Mouse (Mus musculus) lung, postnatal 0 days (tissue): ENCODE measurements at regions not wholly inside any gene's neighbourhood (a gene's known extent, or its start where the extent isn't known, plus 50 kb on each side); places are given as distances from the start of the nearest gene placed in this dataset.

ENCODE experiments used
- CTCF ChIP-seq: IDR thresholded peaks from 2 replicates; pipeline ENCODE4 v1.5.1; 2016; ENCODE audit warnings: antibody characterized with exemption, mild to moderate bottlenecking
- EP300 ChIP-seq: IDR thresholded peaks from 2 replicates; pipeline ENCODE4 v1.6.1; 2016; ENCODE audit warnings: antibody characterized with exemption, mild to moderate bottlenecking, control low read depth

DNA sequence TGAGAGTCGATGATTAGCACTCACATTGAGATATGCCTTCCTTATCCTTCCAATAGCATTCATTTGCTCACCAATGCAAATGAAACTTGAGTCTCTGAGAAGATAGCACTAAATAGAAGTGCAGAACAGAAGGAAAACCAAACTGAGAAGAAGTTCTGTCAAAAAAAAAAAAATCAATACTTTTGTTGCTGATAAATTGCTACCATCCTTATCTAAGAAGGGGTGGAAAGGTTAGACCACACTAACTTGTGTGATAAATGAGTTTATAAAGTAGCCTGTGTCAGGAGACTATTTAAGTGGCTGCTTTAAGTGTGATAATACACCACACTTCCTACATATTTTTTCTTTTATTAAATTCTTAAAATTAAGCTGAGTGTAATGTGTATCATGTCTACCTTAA is 78.1 kb upstream of the Atg10 start:
- TF ChIP-seq CTCF (no peak), EP300 (no peak)
